Mouse (Mus musculus): ENCODE data around the gene Ahctf1.

Gene Ahctf1

GRCm38 (mm10) chr1:179713367-179713766, 90.1 kb downstream of the Ahctf1 start:
- DNase-seq (ENCODE audit: low spot score in 2 of 2) = no peak

- DNase-seq (ENCODE audit: low spot score in 2 of 2) = no peak
Measured at GRCm38 (mm10) chr1:179712658-179713057, 90.8 kb downstream of the Ahctf1 start.

DNA sequence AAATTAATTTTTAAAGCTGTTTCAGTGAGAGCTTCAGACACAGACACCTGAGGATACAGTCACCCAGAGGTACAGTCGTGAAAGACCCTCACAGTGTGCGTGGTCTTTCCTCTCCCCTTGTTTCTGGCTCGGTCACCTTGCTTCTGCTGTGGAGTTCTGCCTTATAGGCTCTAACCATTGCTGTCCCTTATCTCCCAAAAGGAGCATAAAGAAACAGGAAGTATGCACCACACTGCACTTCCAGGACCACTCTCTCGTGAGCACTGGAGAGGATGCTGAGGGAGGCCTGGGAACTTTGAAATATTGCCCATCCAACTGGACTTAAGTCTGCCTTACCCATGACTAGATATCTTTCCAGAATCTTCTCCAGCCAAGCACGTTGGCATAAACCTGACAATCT, 92.7 kb downstream of the Ahctf1 start:
- DNase-seq (ENCODE audit: low spot score in 2 of 2) = no peak

GRCm38 (mm10) chr1:179709390-179709789, 94.1 kb downstream of the Ahctf1 start:
- DNase-seq (ENCODE audit: low spot score in 2 of 2) = no peak

DNA sequence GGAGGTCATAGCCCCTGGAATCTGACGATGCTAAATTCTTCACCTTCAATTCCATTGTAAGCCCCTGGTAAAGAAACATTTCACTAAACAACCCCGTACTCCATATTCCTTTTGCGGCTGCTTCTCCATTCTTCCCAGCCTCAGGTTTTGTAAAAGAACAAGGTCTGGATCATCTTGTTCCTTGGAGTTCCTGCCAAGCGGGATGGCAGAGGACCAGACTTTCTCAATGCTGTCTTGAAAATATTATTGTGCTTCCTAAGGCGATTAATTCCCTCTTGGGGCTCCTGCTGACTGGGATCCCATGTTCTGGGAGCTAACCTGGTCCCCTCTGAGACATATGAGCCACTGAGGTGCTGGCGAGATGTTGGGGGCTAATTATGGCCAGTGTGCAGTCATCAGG, 98.3 kb downstream of the Ahctf1 start:
- no peak for DNase-seq (ENCODE audit: low spot score in 2 of 2)

GRCm38 (mm10) chr1:179704150-179704549, 99.3 kb downstream of the Ahctf1 start:
- DNase-seq (ENCODE audit: low spot score in 2 of 2) = no peak

Measured in cerebellum, postnatal 4 days (tissue).